9 mouse cellular contexts compared by ENCODE assay signal in the genomic region with DNA sequence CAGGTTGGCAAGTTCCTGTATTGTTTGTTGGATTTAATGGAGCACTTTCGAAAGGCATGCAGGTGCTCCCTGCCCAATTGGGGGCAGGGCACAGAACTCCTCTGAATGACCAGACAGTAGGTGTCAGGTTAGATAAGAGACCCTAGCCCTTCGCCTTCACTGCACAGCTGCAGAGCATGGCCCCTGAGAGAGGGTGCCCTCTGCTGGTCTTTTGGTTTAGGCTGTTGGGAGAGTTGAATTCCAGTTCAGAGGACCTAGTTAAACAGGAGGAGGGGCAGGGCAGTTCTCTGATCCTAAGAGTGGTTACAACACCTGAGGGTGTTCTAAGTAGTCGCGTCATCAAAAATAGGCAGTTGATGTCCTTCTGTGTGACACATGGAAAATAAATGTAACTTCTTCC. TPM values are rescaled to one million over a fixed set of nuclear protein-coding genes. Genes with fewer than 3 reads are reported as not detected.
DNase-seq lines count a peak whose midpoint lies in the region; ATAC-seq and TF ChIP-seq lines count a peak whose summit lies in the region.
"Had no signal": no experiment of that assay in that cellular context is flagged by ENCODE, and none has a peak within 500 bp of the region (broad histone marks: within the 10 kb centered on the region; RNA-seq: fewer than 3 reads in every experiment).

No protein-coding gene starts in this region.

- no peak overlapping the region for H3K4me3 ChIP-seq in kidney, postnatal 0 days (replicated peaks; ENCODE audit: low read depth, low read length)

- H3K27me3 ChIP-seq in kidney, postnatal 0 days (ENCODE audit: insufficient read depth, low read length): no peaks in the 10 kb centered on the region
- H3K27me3 ChIP-seq: Patski had no signal

- H3K4me1 ChIP-seq in kidney, postnatal 0 days (replicated peaks; ENCODE audit: insufficient read depth, low read length): peaks cover 18% of the 10 kb centered on the region

- no peaks in the 10 kb centered on the region for H3K9me3 ChIP-seq in kidney, postnatal 0 days (replicated peaks; ENCODE audit: low read length)

- peak; percentile 54 to 55 for DNase-seq in cerebellum, adult 18-20 months
- peak; percentile 64 for DNase-seq in CD4-positive helper T cell, adult 2 months (ENCODE audit: low read depth, low spot score)
- peak; percentile 54 for DNase-seq in c-Kit-positive CD71-positive TER-119-negative erythroid progenitor cells, embryonic 14.5 days (ENCODE audit: low read depth)
- peak; percentile 67 for DNase-seq in gastrocnemius, postnatal 10 days
- DNase-seq in kidney, postnatal 0 days (ENCODE audit: low spot score): peak; percentile 77
- DNase-seq in lung, postnatal 25 days (ENCODE audit: low spot score): peak; percentile 89
- peak; percentile 36 to 45 for DNase-seq in thymus, adult 18-20 months

- WGBS in kidney, postnatal 0 days: 27% methylated on average over 4 of the region's 4 CpGs

- peak; percentile 82 for TF ChIP-seq CTCF in kidney, postnatal 0 days (IDR thresholded peaks at IDR 0.05; ENCODE audit: low read depth)

- H3K4me2 ChIP-seq in kidney, postnatal 0 days (ENCODE audit: low read length): no peak overlapping the region

- no peak for ATAC-seq in cerebellum, adult (ENCODE audit: insufficient number of reproducible peaks, low FRiP score, low TSS enrichment)
- ATAC-seq in kidney, postnatal 0 days (replicated peaks; ENCODE audit: low FRiP score, low read depth): 0 out of 2 replicates have a peak, but pooled peaks have one; percentile 6
- ATAC-seq: Patski had no signal

- no peak overlapping the region for H3K9ac ChIP-seq in kidney, postnatal 0 days (ENCODE audit: low read depth, low read length)

- no peak overlapping the region for H3K27ac ChIP-seq in kidney, postnatal 0 days

- no peaks in the 10 kb centered on the region for H3K36me3 ChIP-seq in kidney, postnatal 0 days (ENCODE audit: insufficient read depth, low read length)

RNA-seq across cellular contexts. Expression of a gene that starts 18.0 kb away (rescaled TPM):
- under 1 TPM; 0.09 to 0.34 TPM for total RNA-seq in gastrocnemius, postnatal 10 days (2021)
- polyA plus RNA-seq in kidney, postnatal 0 days (2015; fragmentation: Nextera tagmentation; extraction: Ambion mirVana): 3.9 and 4.1 TPM in 2 replicates

RNA-seq across cellular contexts. Expression of a gene that starts 21.0 kb away (rescaled TPM):
- 10 to 100 TPM; 39.1 to 41.4 TPM for total RNA-seq in gastrocnemius, postnatal 10 days (2021)
- 55.5 and 64.0 TPM in 2 replicates for polyA plus RNA-seq in kidney, postnatal 0 days (2015; fragmentation: Nextera tagmentation; extraction: Ambion mirVana)

RNA-seq across cellular contexts. Expression of a gene that starts 21.2 kb away (rescaled TPM):
- 10 to 100 TPM; 28.5 to 31.3 TPM for total RNA-seq in gastrocnemius, postnatal 10 days (2021)
- polyA plus RNA-seq in kidney, postnatal 0 days (2015; fragmentation: Nextera tagmentation; extraction: Ambion mirVana): 44.0 and 47.2 TPM in 2 replicates

RNA-seq across cellular contexts. Expression of a gene that starts 51.9 kb away (rescaled TPM):
- 10 to 100 TPM; 13.8 to 18.2 TPM for total RNA-seq in gastrocnemius, postnatal 10 days (2021)
- 16.8 and 20.0 TPM in 2 replicates for polyA plus RNA-seq in kidney, postnatal 0 days (2015; fragmentation: Nextera tagmentation; extraction: Ambion mirVana)

RNA-seq across cellular contexts. Expression of a gene that starts 54.1 kb away (rescaled TPM):
- total RNA-seq in gastrocnemius, postnatal 10 days (2021): 10 to 100 TPM; 74.6 to 77.9 TPM
- polyA plus RNA-seq in kidney, postnatal 0 days (2015; fragmentation: Nextera tagmentation; extraction: Ambion mirVana): 62.1 and 69.1 TPM in 2 replicates
